Mouse (Mus musculus): ENCODE data around the gene Ifi214. TPM values are rescaled to one million over a fixed set of nuclear protein-coding genes. Genes with fewer than 3 reads are reported as not detected.
"Not testable (repeated sequence)": the region's sequence is repeated elsewhere in the genome, so short reads cannot be mapped to it uniquely, and the experiment has no call there.

Gene Ifi214
- 0.14 and 0.19 TPM in 2 replicates for polyA plus RNA-seq (2012; rRNA removed)

DNA sequence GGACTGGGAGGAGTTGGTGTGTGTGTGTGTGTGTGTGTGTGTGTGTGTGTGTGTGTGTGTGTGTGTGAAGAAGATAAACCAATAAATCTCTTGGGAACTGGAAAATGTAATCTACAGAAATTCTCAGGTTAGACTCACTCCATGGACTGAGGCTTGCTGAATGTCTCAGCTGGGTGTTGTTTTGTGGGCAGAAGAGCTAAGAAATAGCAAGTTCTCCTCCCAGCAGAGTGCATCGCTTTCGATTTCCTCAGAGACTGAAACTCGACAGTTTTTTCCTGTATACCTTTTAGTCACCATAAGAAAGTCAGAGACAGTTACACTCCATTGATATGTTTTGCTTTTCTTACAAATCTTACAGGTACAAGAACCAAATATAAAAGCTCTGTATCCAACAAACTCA, at the start of gene Ifi214:
TSS of gene Ifi214 (minus strand) at position 167 of the 400 bp plus-strand sequence.
- H3K4me1 ChIP-seq (ENCODE audit: control insufficient read depth, insufficient read depth, low read length); DNase-seq; H3K4me3 ChIP-seq (replicated peaks; ENCODE audit: extremely low read depth, low read depth, low read length): not testable (repeated sequence)
- 87% methylated on average over 3 of the region's 3 CpGs for WGBS

DNA sequence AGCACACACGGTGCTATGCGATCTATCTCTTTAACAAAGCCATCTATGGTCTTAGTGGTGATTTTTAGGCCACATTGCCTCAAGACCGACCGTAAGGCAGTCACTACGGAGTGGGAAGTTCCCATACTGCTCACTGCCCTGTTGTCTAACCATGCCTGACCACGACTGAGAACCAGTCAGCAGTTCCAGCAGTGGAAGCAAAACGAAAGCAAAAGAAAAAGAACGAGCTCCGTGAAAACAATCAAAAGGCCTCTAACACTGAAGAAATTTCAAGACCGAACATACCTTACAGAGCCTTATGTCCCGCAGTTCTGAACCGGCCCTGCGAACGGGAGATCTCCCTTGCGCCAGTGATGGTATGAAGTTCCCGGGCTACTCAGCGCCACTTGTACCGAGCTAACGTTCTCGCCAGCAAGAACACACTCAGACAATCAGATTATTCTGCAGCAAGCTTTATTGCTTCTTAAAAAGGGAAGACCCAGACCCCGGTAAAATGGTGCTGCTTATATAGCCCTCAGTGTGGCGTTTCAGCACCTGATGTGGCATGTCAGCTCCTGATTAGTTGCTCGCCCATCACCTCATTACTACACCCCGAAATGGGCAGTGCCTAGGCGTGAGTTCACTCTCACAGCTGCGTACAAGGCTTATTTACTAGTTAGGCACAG, 44.3 kb upstream of the Ifi214 start:
- no peak overlapping the region for H3K4me3 ChIP-seq (replicated peaks; ENCODE audit: extremely low read depth, low read depth, low read length)
- no peak for TF ChIP-seq POLR2A (IDR thresholded peaks at IDR 0.05; ENCODE audit: borderline replicate concordance, extremely low read depth, low read depth, low read length)
- no peak for TF ChIP-seq CTCF (IDR thresholded peaks at IDR 0.05; ENCODE audit: insufficient read depth, low read length)
- WGBS: 93% methylated on average over 26 of the region's 26 CpGs
- H3K4me1 ChIP-seq (ENCODE audit: control insufficient read depth, insufficient read depth, low read length): no peaks in the 10 kb centered on the region
- DNase-seq: no peak

GRCm38 (mm10) chr1:173579079-173579478, 43.3 kb upstream of the Ifi214 start:
- WGBS: 89% methylated on average over 9 of the region's 9 CpGs
- no peak for TF ChIP-seq POLR2A (IDR thresholded peaks at IDR 0.05; ENCODE audit: borderline replicate concordance, extremely low read depth, low read depth, low read length)
- TF ChIP-seq CTCF (IDR thresholded peaks at IDR 0.05; ENCODE audit: insufficient read depth, low read length): no peak
- H3K4me3 ChIP-seq (replicated peaks; ENCODE audit: extremely low read depth, low read depth, low read length): no peak overlapping the region
- no peaks in the 10 kb centered on the region for H3K4me1 ChIP-seq (ENCODE audit: control insufficient read depth, insufficient read depth, low read length)
- DNase-seq: no peak

DNA sequence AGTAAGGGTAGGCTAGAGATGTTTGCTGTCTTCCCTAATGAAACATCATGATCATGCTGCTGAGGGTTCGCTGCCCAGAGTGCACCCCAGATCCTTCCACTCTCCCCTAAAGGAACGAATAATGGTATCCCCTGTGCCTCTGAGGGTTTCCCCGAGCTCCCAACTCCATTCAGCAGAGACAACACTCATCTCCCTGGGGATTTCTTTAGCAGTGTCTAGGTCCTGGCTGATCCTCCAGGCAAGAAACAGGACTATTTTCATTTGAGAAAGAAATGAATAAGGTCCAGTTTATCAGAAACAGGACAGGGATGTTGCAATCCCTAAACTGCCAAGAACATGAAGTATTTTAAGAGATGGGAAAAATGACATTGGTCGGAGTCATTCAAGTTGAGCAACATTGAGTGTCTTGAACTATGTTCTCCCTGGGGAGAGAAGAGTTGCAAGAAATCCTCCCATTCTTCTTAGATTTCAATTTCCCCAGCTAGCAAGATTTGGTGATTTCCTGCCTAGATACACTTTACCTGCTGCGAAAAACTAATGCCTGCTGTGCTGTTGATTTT, 14.8 kb upstream of the Ifi214 start:
- 72% methylated on average over 5 of the region's 5 CpGs for WGBS

DNA sequence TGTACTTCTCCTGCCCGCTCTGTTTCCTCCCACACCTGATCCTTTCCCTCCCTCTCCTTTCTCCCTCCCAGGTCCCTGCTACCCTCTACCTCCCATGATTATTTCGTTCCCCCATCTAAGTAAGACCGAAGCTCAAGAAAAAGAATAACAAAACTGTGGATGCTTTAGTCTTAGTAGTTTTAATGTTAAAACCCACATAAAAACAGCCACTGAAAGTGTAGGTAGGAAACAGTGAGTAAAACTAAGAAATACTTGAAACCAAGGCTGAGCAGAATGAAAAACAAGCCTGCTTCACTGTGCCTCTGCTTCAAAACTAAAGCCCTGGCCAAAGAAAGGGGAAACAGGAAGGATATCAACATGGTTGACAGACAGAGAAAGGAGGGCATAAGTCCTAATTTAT, 13.0 kb upstream of the Ifi214 start:
- H3K4me1 ChIP-seq (ENCODE audit: control insufficient read depth, insufficient read depth, low read length); H3K4me3 ChIP-seq (replicated peaks; ENCODE audit: extremely low read depth, low read depth, low read length); DNase-seq: not testable (repeated sequence)
- WGBS: 81% methylated on average over 3 of the region's 3 CpGs

More for the DNA sequence above, 14.8 kb upstream of the Ifi214 start:
- H3K4me3 ChIP-seq (replicated peaks; ENCODE audit: extremely low read depth, low read depth, low read length); DNase-seq; H3K4me1 ChIP-seq (ENCODE audit: control insufficient read depth, insufficient read depth, low read length): not testable (repeated sequence)

- TF ChIP-seq CTCF (IDR thresholded peaks at IDR 0.05; ENCODE audit: insufficient read depth, low read length) (no peak), POLR2A (IDR thresholded peaks at IDR 0.05; ENCODE audit: borderline replicate concordance, extremely low read depth, low read depth, low read length) (no peak)
- no peak overlapping the region for H3K4me3 ChIP-seq (replicated peaks; ENCODE audit: extremely low read depth, low read depth, low read length)
- no peaks in the 10 kb centered on the region for H3K4me1 ChIP-seq (ENCODE audit: control insufficient read depth, insufficient read depth, low read length)
- no peak for DNase-seq
Observed at GRCm38 (mm10) chr1:173521452-173521851, 14.3 kb downstream of the Ifi214 start.

DNA sequence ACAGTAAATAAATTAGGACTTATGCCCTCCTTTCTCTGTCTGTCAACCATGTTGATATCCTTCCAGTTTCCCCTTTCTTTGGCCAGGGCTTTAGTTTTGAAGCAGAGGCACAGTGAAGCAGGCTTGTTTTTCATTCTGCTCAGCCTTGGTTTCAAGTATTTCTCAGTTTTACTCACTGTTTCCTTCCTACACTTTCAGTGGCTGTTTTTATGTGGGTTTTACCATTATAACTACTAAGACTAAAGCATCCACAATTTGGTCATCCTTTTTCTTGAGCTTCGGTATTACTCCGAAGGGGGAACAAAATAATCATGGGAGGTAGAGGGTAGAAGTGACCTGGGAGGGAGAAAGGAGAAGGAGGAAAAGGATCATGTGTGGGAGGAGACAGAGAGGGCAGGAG, 25.2 kb downstream of the Ifi214 start:
- not testable (repeated sequence) for H3K4me3 ChIP-seq (replicated peaks; ENCODE audit: extremely low read depth, low read depth, low read length); DNase-seq; H3K4me1 ChIP-seq (ENCODE audit: control insufficient read depth, insufficient read depth, low read length)
- 93% methylated on average over 2 of the region's 2 CpGs for WGBS

DNA sequence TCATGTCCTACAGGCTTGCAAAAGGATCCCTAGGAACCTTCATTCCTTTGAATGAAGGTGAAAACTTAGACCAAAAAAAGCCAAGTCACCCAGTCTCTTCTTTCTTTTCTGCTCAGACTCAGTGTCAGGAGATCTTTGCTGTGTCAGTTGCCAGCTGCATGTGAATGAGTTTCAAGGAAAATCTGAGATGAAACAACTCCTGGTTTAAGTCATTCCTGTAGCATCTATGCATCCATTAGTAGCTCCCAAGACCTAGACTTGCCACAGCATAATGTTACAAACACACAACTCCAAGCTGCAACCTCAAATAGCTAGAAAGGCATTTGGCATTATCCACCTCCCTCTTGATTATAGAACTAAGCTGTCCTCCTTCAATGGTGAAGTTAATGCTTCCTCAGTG, 44.3 kb downstream of the Ifi214 start:
- H3K4me3 ChIP-seq (replicated peaks; ENCODE audit: extremely low read depth, low read depth, low read length); H3K4me1 ChIP-seq (ENCODE audit: control insufficient read depth, insufficient read depth, low read length); DNase-seq: not testable (repeated sequence)

GRCm38 (mm10) chr1:173490812-173491480, 44.8 kb downstream of the Ifi214 start, which contains the start of gene Ifi206:
Ifi206 (minus strand) TSS chr1:173491041.
- DNase-seq; H3K4me1 ChIP-seq (ENCODE audit: control insufficient read depth, insufficient read depth, low read length); H3K4me3 ChIP-seq (replicated peaks; ENCODE audit: extremely low read depth, low read depth, low read length): not testable (repeated sequence)
- 45% methylated on average over 3 of the region's 3 CpGs for whole genome bisulfite sequencing

DNA sequence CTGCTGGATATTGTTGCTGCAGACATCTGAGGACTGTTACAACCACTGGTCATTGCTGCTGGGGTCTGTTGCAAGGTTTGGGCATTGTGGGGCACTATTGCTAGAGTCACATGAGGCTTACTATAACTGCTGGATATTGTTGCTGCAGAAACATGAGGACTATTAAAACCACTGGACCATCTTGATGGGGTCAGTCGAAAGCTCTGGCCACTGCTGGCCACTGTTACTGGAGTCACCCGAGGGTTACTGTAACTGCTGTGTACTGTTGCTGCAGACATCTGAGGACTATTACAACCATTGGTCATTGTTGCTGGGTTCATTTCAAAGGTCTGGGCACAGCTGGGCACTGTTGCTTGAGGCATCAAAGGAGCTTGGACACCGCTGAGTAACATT, 54.6 kb downstream of the Ifi214 start:
- not testable (repeated sequence) for H3K4me1 ChIP-seq (ENCODE audit: control insufficient read depth, insufficient read depth, low read length); DNase-seq; H3K4me3 ChIP-seq (replicated peaks; ENCODE audit: extremely low read depth, low read depth, low read length)
- 82% methylated on average over 3 of the region's 3 CpGs for WGBS

DNA sequence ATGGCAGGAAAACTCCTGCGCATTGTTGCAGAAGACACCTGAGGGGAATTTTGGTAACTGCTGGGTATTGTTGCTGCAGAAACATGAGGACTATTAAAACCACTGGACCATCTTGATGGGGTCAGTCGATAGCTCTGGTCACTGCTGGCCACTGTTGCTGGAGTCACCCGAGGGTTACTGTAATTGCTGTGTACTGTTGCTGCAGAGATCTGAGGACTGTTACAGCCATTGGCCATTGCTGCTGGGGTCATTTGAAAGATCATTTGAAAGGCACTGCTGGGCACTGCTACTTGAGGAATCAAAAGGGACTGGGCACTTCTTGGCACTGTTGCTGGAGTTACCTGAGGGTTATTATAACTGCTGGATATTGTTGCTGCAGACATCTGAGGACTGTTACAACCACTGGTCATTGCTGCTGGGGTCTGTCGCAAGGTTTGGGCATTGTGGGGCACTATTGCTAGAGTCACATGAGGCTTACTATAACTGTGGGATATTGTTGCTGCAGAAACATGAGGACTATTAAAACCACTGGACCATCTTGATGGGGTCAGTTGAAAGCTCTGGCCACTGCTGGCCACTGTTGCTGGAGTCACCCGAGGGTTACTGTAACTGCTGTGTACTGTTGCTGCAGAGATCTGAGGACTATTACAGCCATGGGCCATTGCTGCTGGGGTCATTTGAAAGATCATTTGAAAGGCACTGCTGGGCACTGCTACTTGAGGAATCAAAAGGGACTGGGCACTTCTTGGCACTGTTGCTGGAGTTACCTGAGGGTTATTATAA, 55.2 kb downstream of the Ifi214 start:
- H3K4me1 ChIP-seq (ENCODE audit: control insufficient read depth, insufficient read depth, low read length); DNase-seq; H3K4me3 ChIP-seq (replicated peaks; ENCODE audit: extremely low read depth, low read depth, low read length): not testable (repeated sequence)
- WGBS: 87% methylated on average over 5 of the region's 5 CpGs

Other genes starting within 250 kb of the Ifi214 start
- 2.2 and 2.3 TPM in 2 replicates for gene Ackr1, start 202.2 kb downstream of the Ifi214 start, polyA plus RNA-seq (2012; rRNA removed)
- gene Aim2, start 185.1 kb downstream of the Ifi214 start, polyA plus RNA-seq (2012; rRNA removed): 2.8 and 5.1 TPM in 2 replicates
- 1.6 and 3.6 TPM in 2 replicates for gene Cadm3, start 168.3 kb downstream of the Ifi214 start, polyA plus RNA-seq (2012; rRNA removed)
- 1.6 and 4.0 TPM in 2 replicates for gene Ifi206, start 44.9 kb downstream of the Ifi214 start, polyA plus RNA-seq (2012; rRNA removed)
- gene Ifi213, start 63.3 kb upstream of the Ifi214 start, polyA plus RNA-seq (2012; rRNA removed): 4.1 and 10.0 TPM in 2 replicates
- 0.72 and 1.1 TPM in 2 replicates for gene Ifi209, start 95.0 kb upstream of the Ifi214 start, polyA plus RNA-seq (2012; rRNA removed)
- 5.5 and 13.8 TPM in 2 replicates for gene Ifi208, start 137.7 kb upstream of the Ifi214 start, polyA plus RNA-seq (2012; rRNA removed)
- 2.4 and 5.2 TPM in 2 replicates for gene Ifi207, start 205.8 kb upstream of the Ifi214 start, polyA plus RNA-seq (2012; rRNA removed)
- gene Ifi204, start 231.0 kb upstream of the Ifi214 start, polyA plus RNA-seq (2012; rRNA removed): 0.54 and 0.83 TPM in 2 replicates